Mouse (Mus musculus) cerebral cortex, adult 2 months (tissue): ENCODE measurements around the gene Dcaf15.

Experiments
- WGBS: fragments of 180-500 bp; shearing (Covaris S2); methylation state at CpG from one replicate; pipeline ENCODE4 v1.1.7; 2018; 5-methylcytosine and 5-hydroxymethylcytosine counted together

Gene Dcaf15

GRCm38 (mm10) chr8:84104697-84105609 is at the start of gene Dcaf15:
Gene Dcaf15 (minus strand): TSS chr8:84104768.
- WGBS = 5% methylated on average over 42 of the region's 42 CpGs

- 87% methylated on average over 3 of the region's 3 CpGs for WGBS
These were observed 44.6 kb upstream of the Dcaf15 start for GRCm38 (mm10) chr8:84149181-84149580.

GRCm38 (mm10) chr8:84148531-84148850 is 43.9 kb upstream of the Dcaf15 start:
- 76% methylated on average over 5 of the region's 5 CpGs for WGBS

GRCm38 (mm10) chr8:84147769-84148530 is 43.4 kb upstream of the Dcaf15 start, which contains the start of the genes Cc2d1a and 4930432K21Rik:
Gene Cc2d1a (minus strand): TSS chr8:84147936.
Gene 4930432K21Rik (plus strand): TSS chr8:84148025.
- 14% methylated on average over 49 of the region's 49 CpGs for WGBS

- WGBS = 5% methylated on average over 14 of the region's 14 CpGs
These were observed 42.8 kb upstream of the Dcaf15 start for GRCm38 (mm10) chr8:84147324-84147766.

GRCm38 (mm10) chr8:84144636-84145245 is 40.2 kb upstream of the Dcaf15 start:
- WGBS = 70% methylated on average over 8 of the region's 8 CpGs

- WGBS = 95% methylated on average over 4 of the region's 4 CpGs
These were observed 36.3 kb upstream of the Dcaf15 start for GRCm38 (mm10) chr8:84140838-84141237.

GRCm38 (mm10) chr8:84137848-84138247 is 33.3 kb upstream of the Dcaf15 start:
- 89% methylated on average over 3 of the region's 3 CpGs for WGBS

- WGBS = 86% methylated on average over 8 of the region's 8 CpGs
These were observed 27.7 kb upstream of the Dcaf15 start for GRCm38 (mm10) chr8:84132225-84132624.

GRCm38 (mm10) chr8:84130806-84131205 is 26.2 kb upstream of the Dcaf15 start:
- WGBS = 56% methylated on average over 30 of the region's 30 CpGs

- 50% methylated on average over 8 of the region's 8 CpGs for whole genome bisulfite sequencing
These were observed 23.7 kb upstream of the Dcaf15 start for GRCm38 (mm10) chr8:84128277-84128676.

- 74% methylated on average over 17 of the region's 17 CpGs for WGBS
These were observed 22.8 kb upstream of the Dcaf15 start for GRCm38 (mm10) chr8:84127202-84127901.

- 90% methylated on average over 2 of the region's 2 CpGs for WGBS
These were observed 22.2 kb upstream of the Dcaf15 start for GRCm38 (mm10) chr8:84126742-84127141.

- 69% methylated on average over 9 of the region's 9 CpGs for WGBS
These were observed 21.1 kb upstream of the Dcaf15 start, which contains the start of gene Podnl1 for GRCm38 (mm10) chr8:84125656-84126055. Gene Podnl1 (plus strand): TSS chr8:84125989.

- 95% methylated on average over 3 of the region's 3 CpGs for WGBS
These were observed 17.6 kb upstream of the Dcaf15 start for GRCm38 (mm10) chr8:84122151-84122550.

- WGBS = 86% methylated on average over 6 of the region's 6 CpGs
These were observed 11.1 kb upstream of the Dcaf15 start for GRCm38 (mm10) chr8:84115646-84116045.

GRCm38 (mm10) chr8:84106216-84107040 is 1.9 kb upstream of the Dcaf15 start:
- WGBS = 93% methylated on average over 6 of the region's 6 CpGs

- 78% methylated on average over 2 of the region's 2 CpGs for WGBS
These were observed 1.1 kb upstream of the Dcaf15 start for GRCm38 (mm10) chr8:84105676-84106075.

- WGBS = under 1% methylated on average over 26 of the region's 29 CpGs
These were observed 347 bp downstream of the Dcaf15 start for GRCm38 (mm10) chr8:84104221-84104620.

GRCm38 (mm10) chr8:84103601-84104000 is 967 bp downstream of the Dcaf15 start:
- WGBS = 30% methylated on average over 3 of the region's 3 CpGs
